Comparison of ENCODE assay signal across 9 mouse cellular contexts in the genomic region with DNA sequence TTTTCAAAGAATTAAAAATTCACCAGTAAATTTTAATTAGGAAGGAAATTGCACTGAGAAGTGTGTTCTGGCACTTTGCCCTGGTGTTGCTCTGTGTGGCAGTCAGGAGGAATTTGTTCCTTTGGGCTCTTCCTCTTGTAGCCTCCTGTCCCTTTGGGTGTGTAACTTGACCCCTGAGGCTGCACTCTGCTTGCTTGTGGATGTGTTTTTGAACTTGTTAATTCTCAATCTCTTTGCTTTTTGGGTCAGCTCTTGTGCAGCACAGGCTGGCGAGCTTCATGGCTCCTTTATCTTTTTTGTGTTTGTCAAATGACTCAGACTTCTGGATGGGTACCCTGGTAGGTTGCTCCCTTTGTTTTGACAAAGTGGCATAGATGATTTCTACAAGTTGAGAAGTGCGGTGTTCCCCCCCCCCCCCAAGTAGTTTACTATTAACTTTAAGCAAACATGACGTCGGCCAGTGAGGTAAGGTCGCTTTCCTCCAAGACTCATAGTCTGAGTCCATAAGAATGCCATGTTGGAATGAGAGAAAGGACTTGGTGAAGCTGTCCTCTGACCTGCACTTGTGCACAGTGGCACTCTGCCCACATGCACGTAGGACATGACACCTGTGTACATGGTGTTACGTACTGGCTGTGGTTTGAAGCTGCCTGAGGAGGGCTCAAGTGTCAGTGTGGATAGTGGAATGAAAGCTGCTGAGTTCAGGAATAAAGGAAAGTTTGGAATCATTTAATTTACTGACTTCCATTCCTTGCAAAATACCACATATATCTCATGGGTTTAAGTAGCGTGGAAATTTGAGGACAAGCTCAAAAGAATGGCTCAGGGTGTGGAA. TPM values are rescaled to one million over a fixed set of nuclear protein-coding genes. Genes with fewer than 3 reads are reported as not detected.
DNase-seq lines count a peak whose midpoint lies in the region; ATAC-seq lines count a peak whose summit lies in the region.
"Had no signal": no experiment of that assay in that cellular context is flagged by ENCODE, and none has a peak within 500 bp of the region (broad histone marks: within the 10 kb centered on the region; RNA-seq: fewer than 3 reads in every experiment).

No protein-coding gene starts in this region.

- no peaks in the 10 kb centered on the region for H3K36me3 ChIP-seq in heart, embryonic 15.5 days
- H3K36me3 ChIP-seq in liver, embryonic 13.5 days, result 0 out of 2 replicates have a peak, but pooled peaks cover 3% of the 10 kb centered on the region
- 0 out of 2 replicates have a peak, but pooled peaks cover 4% of the 10 kb centered on the region for H3K36me3 ChIP-seq in forebrain, embryonic 12.5 days (replicated peaks)

- H3K4me2 ChIP-seq in heart, embryonic 15.5 days, result no peak overlapping the region
- H3K4me2 ChIP-seq in liver, embryonic 13.5 days, result no peak overlapping the region; the same call in 1 of the 2 replicates
- no peak overlapping the region for H3K4me2 ChIP-seq in forebrain, embryonic 12.5 days

- no peaks in the 10 kb centered on the region for H3K9me3 ChIP-seq in heart, embryonic 15.5 days (replicated peaks)
- no peaks in the 10 kb centered on the region for H3K9me3 ChIP-seq in liver, embryonic 13.5 days (replicated peaks)
- H3K9me3 ChIP-seq in forebrain, embryonic 12.5 days, result no peaks in the 10 kb centered on the region

- H3K4me1 ChIP-seq in heart, embryonic 15.5 days (replicated peaks), result peaks cover 38% of the 10 kb centered on the region
- H3K4me1 ChIP-seq in liver, embryonic 13.5 days (replicated peaks), result peaks cover 45% of the 10 kb centered on the region
- H3K4me1 ChIP-seq in forebrain, embryonic 12.5 days, result 0 out of 2 replicates have a peak, but pooled peaks cover 2% of the 10 kb centered on the region

- peak; percentile 43 for DNase-seq in adrenal gland, adult 2 months
- no peak for DNase-seq in adrenal gland, postnatal 4 days (ENCODE audit: low spot score in 2 of 2)
- DNase-seq in 3T3-L1 (ENCODE audit: low read depth, low spot score), result peak; percentile 44
- DNase-seq in liver, embryonic 13.5 days, result no peak
- DNase-seq in ovary, postnatal 14 days (ENCODE audit: low spot score), result no peak
- DNase-seq in right cerebral cortex, adult 2 months (ENCODE audit: low spot score in 2 of 2), result no peak
- DNase-seq: right cerebral cortex, adult 18-20 months had no signal

- no peak for ATAC-seq in heart, embryonic 15.5 days (replicated peaks; ENCODE audit: insufficient number of reproducible peaks, insufficient read depth, low FRiP score, low read depth)
- 0 out of 2 replicates have a peak, but pooled peaks have one; percentile 35 for ATAC-seq in liver, embryonic 13.5 days (ENCODE audit: low read depth)
- no peak for ATAC-seq in forebrain, embryonic 12.5 days (ENCODE audit: low FRiP score)

- H3K9ac ChIP-seq in heart, embryonic 15.5 days, result no peak overlapping the region
- no peak overlapping the region for H3K9ac ChIP-seq in liver, embryonic 13.5 days
- H3K9ac ChIP-seq in forebrain, embryonic 12.5 days, result no peak overlapping the region

- H3K27ac ChIP-seq in heart, embryonic 15.5 days, result peak overlapping the region; percentile 38
- no peak overlapping the region; the same call in 1 of the 2 replicates for H3K27ac ChIP-seq in liver, embryonic 13.5 days
- H3K27ac ChIP-seq in forebrain, embryonic 12.5 days, result no peak overlapping the region

- WGBS in heart, embryonic 15.5 days, result 51% methylated on average over 8 of the region's 8 CpGs
- 65% methylated on average over 8 of the region's 8 CpGs for WGBS in liver, embryonic 13.5 days (ENCODE audit: insufficient replicate concordance)
- WGBS in forebrain, embryonic 12.5 days, result 82% methylated on average over 8 of the region's 8 CpGs

- no peak overlapping the region for H3K4me3 ChIP-seq in heart, embryonic 15.5 days
- H3K4me3 ChIP-seq in liver, embryonic 13.5 days (replicated peaks), result no peak overlapping the region
- no peak overlapping the region for H3K4me3 ChIP-seq in forebrain, embryonic 12.5 days (replicated peaks)

- H3K27me3 ChIP-seq in heart, embryonic 15.5 days, result no peaks in the 10 kb centered on the region
- H3K27me3 ChIP-seq in liver, embryonic 13.5 days, result no peaks in the 10 kb centered on the region
- no peaks in the 10 kb centered on the region for H3K27me3 ChIP-seq in forebrain, embryonic 12.5 days

RNA-seq across cellular contexts. Expression of a gene that starts 14.2 kb away (rescaled TPM):
- 10 to 100 TPM; 70.3 to 84.2 TPM for total RNA-seq in adrenal gland, adult 2 months (2021)
- polyA plus RNA-seq in adrenal gland, adult 2 months (2012; rRNA removed), result 49.7 and 53.0 TPM in 2 replicates
- total RNA-seq in adrenal gland, postnatal 4 days (2021), result 10 to 100 TPM; 73.7 to 99.3 TPM
- polyA plus RNA-seq in heart, embryonic 15.5 days (2015; fragmentation: Nextera tagmentation; extraction: Ambion mirVana), result 10.0 and 13.2 TPM in 2 replicates
- 5.0 and 8.5 TPM in 2 replicates for polyA plus RNA-seq in liver, embryonic 13.5 days (2015; fragmentation: Nextera tagmentation; extraction: Ambion mirVana)
- polyA plus RNA-seq in forebrain, embryonic 12.5 days (2016; fragmentation: Nextera tagmentation; extraction: Ambion mirVana), result 33.8 and 36.2 TPM in 2 replicates

Comparison
In these comparisons a context has a peak if more than half of its experiments do, and no peak if none do; other contexts are left out.
1. DNase-seq: peak in adrenal gland, adult 2 months (single experiment) and 3T3-L1 (single experiment); none in adrenal gland, postnatal 4 days (0 of 2), liver, embryonic 13.5 days (single experiment), ovary, postnatal 14 days (single experiment) and right cerebral cortex, adult 2 months (0 of 2).